In the genomic region with DNA sequence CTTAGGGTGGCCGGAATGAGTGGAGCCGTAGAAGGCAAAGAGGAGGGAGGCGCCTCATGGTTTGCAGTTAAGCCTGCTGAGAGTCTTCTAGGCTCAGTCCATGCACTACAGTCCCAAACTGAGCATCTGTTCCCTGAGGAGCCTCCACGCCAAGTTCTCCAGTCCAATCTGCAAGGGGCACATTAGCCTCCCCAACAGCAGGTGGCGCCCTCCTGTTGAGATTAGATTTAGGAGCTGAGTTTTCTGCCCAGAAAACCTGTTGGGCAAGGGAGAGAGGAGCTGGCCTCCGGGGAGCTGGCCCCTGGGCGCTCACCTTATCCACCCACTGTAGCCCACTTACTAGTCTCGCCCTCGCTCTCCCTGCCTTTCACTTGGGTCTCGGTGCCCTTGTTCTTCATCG, we compare ENCODE assay signal across 7 mouse cellular contexts.
DNase-seq lines count a peak whose midpoint lies in the region; ATAC-seq and TF ChIP-seq lines count a peak whose summit lies in the region.

No protein-coding gene starts in this region.

- no peaks in the 10 kb centered on the region for H3K9me3 ChIP-seq in MEL (replicated peaks; ENCODE audit: insufficient read depth, low read length)
- H3K9me3 ChIP-seq in embryonic facial prominence, embryonic 10.5 days, result no peaks in the 10 kb centered on the region
- no peaks in the 10 kb centered on the region for H3K9me3 ChIP-seq in limb, embryonic 11.5 days (ENCODE audit: control insufficient read depth, low read length)

- peak; percentile 49 for TF ChIP-seq RAD21 in MEL (IDR thresholded peaks at IDR 0.05; ENCODE audit: low read depth, low read length)

- no peaks in the 10 kb centered on the region for H3K79me2 ChIP-seq in MEL (ENCODE audit: control insufficient read depth, insufficient read depth, low read length, poor library complexity)

- peaks cover 0 to 9% of the 10 kb centered on the region in 2 experiments; a peak in 2 of 4 replicates for H3K36me3 ChIP-seq in MEL (ENCODE audit: control insufficient read depth in 1 of 2, insufficient read depth in 2 of 2, low read length in 2 of 2)
- H3K36me3 ChIP-seq in embryonic facial prominence, embryonic 10.5 days (replicated peaks), result no peaks in the 10 kb centered on the region
- H3K36me3 ChIP-seq in limb, embryonic 11.5 days (ENCODE audit: control insufficient read depth, insufficient read depth, low read length), result no peaks in the 10 kb centered on the region

- no peak overlapping the region for H3K27ac ChIP-seq in MEL (ENCODE audit: control insufficient read depth, low read depth, low read length)
- H3K27ac ChIP-seq in embryonic facial prominence, embryonic 10.5 days (replicated peaks), result peak overlapping the region; percentile 57
- H3K27ac ChIP-seq in limb, embryonic 11.5 days (replicated peaks; ENCODE audit: low read depth, low read length), result no peak overlapping the region

- H3K4me3 ChIP-seq in MEL (ENCODE audit: control insufficient read depth in 1 of 2, insufficient read depth in 1 of 2, low read depth in 2 of 2, low read length in 2 of 2), result no peak overlapping the region
- H3K4me3 ChIP-seq in embryonic facial prominence, embryonic 10.5 days, result no peak overlapping the region
- H3K4me3 ChIP-seq in limb, embryonic 11.5 days (ENCODE audit: low read depth, low read length), result no peak overlapping the region

- H3K9ac ChIP-seq in MEL (ENCODE audit: control insufficient read depth, low read depth, low read length, poor library complexity, severe bottlenecking), result no peak overlapping the region
- no peak overlapping the region for H3K9ac ChIP-seq in limb, embryonic 11.5 days (ENCODE audit: low read length)

- H3K27me3 ChIP-seq in MEL (ENCODE audit: control insufficient read depth in 1 of 2, insufficient read depth in 2 of 2, low read length in 2 of 2), result no peaks in the 10 kb centered on the region; a peak in 1 of 4 replicates
- peaks cover 6% of the 10 kb centered on the region; the same call in 1 of the 2 replicates for H3K27me3 ChIP-seq in embryonic facial prominence, embryonic 10.5 days (replicated peaks; ENCODE audit: low read depth, poor library complexity, severe bottlenecking)
- H3K27me3 ChIP-seq in limb, embryonic 11.5 days (ENCODE audit: control insufficient read depth, insufficient read depth, low read length), result no peaks in the 10 kb centered on the region

- 83% methylated on average over 11 of the region's 11 CpGs for WGBS in embryonic facial prominence, embryonic 10.5 days
- WGBS in limb, embryonic 11.5 days, result 87% methylated on average over 11 of the region's 11 CpGs

- TF ChIP-seq EP300 in MEL (IDR thresholded peaks at IDR 0.05; ENCODE audit: low read depth in 1 of 2, low read length in 2 of 2), result no peak

- no peak for TF ChIP-seq POLR2A in MEL (IDR thresholded peaks at IDR 0.05; ENCODE audit: control insufficient read depth in 1 of 2, insufficient read depth in 1 of 2, low read depth in 1 of 2, low read length in 2 of 2, poor library complexity in 1 of 2)

- H3K4me1 ChIP-seq in MEL (ENCODE audit: control insufficient read depth in 1 of 2, insufficient read depth in 2 of 2, low read length in 2 of 2), result peaks cover 0 to 15% of the 10 kb centered on the region in 2 experiments; a peak in 2 of 4 replicates
- peaks cover 31% of the 10 kb centered on the region for H3K4me1 ChIP-seq in embryonic facial prominence, embryonic 10.5 days
- peaks cover 3% of the 10 kb centered on the region; the same call in 1 of the 2 replicates for H3K4me1 ChIP-seq in limb, embryonic 11.5 days (ENCODE audit: control insufficient read depth, insufficient read depth, low read length)

- H3K4me2 ChIP-seq in limb, embryonic 11.5 days (ENCODE audit: low read depth, severe bottlenecking), result no peak overlapping the region

- peak; percentile 86 for DNase-seq in CD4-positive, CD25-positive, alpha-beta regulatory T cell, adult 2 months (ENCODE audit: low read depth, low spot score)
- DNase-seq in MEL (ENCODE audit: low read depth, low spot score), result peak; percentile 71
- DNase-seq in embryonic facial prominence, embryonic 10.5 days (ENCODE audit: low spot score), result peak; percentile 40
- DNase-seq in kidney, adult 8-10 months, result peak; percentile 35 to 78
- peak; percentile 56 for DNase-seq in limb, embryonic 11.5 days (ENCODE audit: low spot score)
- DNase-seq in right cerebral cortex, adult 18-20 months, result peak; percentile 35
- DNase-seq in thymus, postnatal 36 days, result peak; percentile 75 to 80

- peak; percentile 68 to 79 (median 70) for TF ChIP-seq CTCF in MEL (IDR thresholded peaks at IDR 0.05 in 2 of 3, conservative IDR thresholded peaks at IDR 0.05 in 1 of 3; ENCODE audit: control insufficient read depth in 1 of 3, insufficient read depth in 1 of 3, low read depth in 2 of 3, low read length in 3 of 3, poor library complexity in 1 of 3, severe bottlenecking in 1 of 3)

- ATAC-seq in limb, embryonic 11.5 days (ENCODE audit: insufficient number of reproducible peaks, low FRiP score, low TSS enrichment, low read depth), result no peak

TF ChIP-seq in MEL, 35 proteins besides CTCF, POLR2A, EP300 and RAD21:
- TF ChIP-seq SMC3 (IDR thresholded peaks at IDR 0.05; ENCODE audit: low read depth, low read length), result peak; percentile 61
- no peak for TF ChIP-seq ZNF384 (IDR thresholded peaks at IDR 0.05; ENCODE audit: low read depth, low read length)

Comparison
In these comparisons a context has a peak if more than half of its experiments do, and no peak if none do; other contexts are left out.
1. DNase-seq: peak in every context shown above with its lines; median percentile 86 in CD4-positive, CD25-positive, alpha-beta regulatory T cell, adult 2 months; 78 in thymus, postnatal 36 days; 71 in MEL; 56 in kidney, adult 8-10 months; 56 in limb, embryonic 11.5 days; 40 in embryonic facial prominence, embryonic 10.5 days; 35 in right cerebral cortex, adult 18-20 months.